Mouse (Mus musculus) 3134 (cell line): ENCODE data around the gene Lsm14a.

Source experiments
- DNase-seq: peaks from one replicate; pipeline ENCODE4 v3.0.0-alpha.2; 2011; ENCODE audit warnings: low spot score; ENCODE audit not compliant: insufficient read length; ENCODE audit errors: extremely low read depth

Lsm14a gene

GRCm38 (mm10) chr7:34317901-34318476 lies 75.1 kb downstream of the Lsm14a start:
- DNase-seq, result peak; percentile 47

GRCm38 (mm10) chr7:34313443-34313875 lies 79.7 kb downstream of the Lsm14a start, which contains the start of gene 4931406P16Rik:
Gene 4931406P16Rik (minus strand): TSS chr7:34313551.
- peak; percentile 82 for DNase-seq

GRCm38 (mm10) chr7:34312786-34313442 lies 80.2 kb downstream of the Lsm14a start:
- no peak for DNase-seq

GRCm38 (mm10) chr7:34309186-34309764 lies 83.8 kb downstream of the Lsm14a start:
- no peak for DNase-seq

- no peak for DNase-seq
Measured at GRCm38 (mm10) chr7:34308586-34308985, 84.5 kb downstream of the Lsm14a start.

GRCm38 (mm10) chr7:34305454-34305853 lies 87.7 kb downstream of the Lsm14a start:
- DNase-seq, result no peak

DNA sequence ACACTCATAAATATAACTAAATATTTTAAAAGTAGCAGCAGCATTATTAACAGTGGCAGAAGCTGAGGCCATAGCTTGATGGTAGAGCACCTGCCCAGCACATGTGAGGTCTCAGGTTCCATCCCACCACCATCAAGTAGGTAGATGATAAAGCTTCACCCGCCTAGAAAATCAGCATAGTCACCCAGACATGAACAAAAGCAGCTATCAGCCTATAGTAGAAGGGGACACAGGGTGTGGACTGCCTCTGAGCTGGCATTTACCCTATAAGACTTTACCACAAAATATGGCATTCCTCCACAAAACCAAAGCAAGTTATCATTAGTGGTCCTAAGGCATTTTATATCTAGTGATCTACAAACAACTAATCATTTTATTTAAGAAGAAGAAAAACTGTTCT lies 90.5 kb downstream of the Lsm14a start:
- DNase-seq, result no peak

DNA sequence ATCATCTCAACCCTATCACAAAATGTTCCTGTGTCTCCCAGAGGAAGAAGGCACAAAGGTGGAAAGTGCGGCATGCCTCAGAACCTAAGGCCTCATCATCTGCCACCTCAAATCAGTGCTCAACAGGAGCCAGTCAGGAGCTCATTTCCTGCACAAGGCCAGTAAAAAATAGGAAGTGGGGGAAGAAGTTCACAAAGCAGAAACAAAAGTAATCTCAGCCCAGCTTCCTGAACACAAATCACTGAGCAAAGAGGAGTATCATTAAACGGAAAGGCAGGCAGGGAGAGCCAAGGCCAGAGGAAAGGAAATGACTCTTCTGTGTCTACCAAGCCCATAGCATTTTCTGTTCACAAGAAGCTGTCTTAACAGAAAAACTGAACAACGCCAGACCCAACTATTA lies 91.2 kb downstream of the Lsm14a start:
- no peak for DNase-seq

DNA sequence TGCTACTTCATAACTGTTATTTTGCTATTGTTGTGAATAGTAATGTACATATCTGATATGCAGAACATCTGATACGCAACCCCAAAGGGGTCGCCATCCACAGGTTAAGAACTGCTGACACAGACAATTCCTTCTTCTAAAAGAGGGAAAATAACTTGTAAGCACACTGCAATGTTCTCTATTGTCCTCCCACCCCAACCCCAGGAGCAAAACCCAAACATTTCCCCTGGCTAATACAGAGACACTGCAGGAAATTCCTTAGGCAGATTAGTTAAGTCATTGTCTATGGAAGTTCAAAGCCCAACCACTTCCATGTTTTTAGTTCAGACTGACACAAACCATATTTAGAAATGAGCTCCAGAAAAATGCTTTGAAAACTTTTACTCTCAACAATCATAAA lies 94.3 kb downstream of the Lsm14a start:
- DNase-seq, result no peak

DNA sequence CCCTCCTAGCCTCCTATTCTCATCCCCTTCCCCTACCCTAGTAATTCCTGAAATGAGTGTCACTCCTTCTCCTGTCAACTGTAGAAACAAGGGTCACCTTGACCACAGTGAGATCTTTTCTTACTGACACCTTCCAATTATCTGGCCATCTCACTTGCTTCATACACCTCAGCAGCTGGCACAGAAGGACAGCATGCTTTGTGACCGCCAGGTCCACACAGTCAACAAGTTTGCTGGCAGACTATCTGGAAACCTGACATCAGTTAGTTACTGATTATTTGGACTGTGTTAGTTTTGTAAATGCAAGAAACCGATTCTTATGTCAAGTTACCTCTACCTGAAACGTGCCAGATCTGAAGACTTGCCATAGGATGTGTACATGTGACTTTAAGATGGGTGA lies 97.0 kb downstream of the Lsm14a start:
- DNase-seq, result no peak
